ENCODE assay signal across 8 mouse cellular contexts in the genomic region with DNA sequence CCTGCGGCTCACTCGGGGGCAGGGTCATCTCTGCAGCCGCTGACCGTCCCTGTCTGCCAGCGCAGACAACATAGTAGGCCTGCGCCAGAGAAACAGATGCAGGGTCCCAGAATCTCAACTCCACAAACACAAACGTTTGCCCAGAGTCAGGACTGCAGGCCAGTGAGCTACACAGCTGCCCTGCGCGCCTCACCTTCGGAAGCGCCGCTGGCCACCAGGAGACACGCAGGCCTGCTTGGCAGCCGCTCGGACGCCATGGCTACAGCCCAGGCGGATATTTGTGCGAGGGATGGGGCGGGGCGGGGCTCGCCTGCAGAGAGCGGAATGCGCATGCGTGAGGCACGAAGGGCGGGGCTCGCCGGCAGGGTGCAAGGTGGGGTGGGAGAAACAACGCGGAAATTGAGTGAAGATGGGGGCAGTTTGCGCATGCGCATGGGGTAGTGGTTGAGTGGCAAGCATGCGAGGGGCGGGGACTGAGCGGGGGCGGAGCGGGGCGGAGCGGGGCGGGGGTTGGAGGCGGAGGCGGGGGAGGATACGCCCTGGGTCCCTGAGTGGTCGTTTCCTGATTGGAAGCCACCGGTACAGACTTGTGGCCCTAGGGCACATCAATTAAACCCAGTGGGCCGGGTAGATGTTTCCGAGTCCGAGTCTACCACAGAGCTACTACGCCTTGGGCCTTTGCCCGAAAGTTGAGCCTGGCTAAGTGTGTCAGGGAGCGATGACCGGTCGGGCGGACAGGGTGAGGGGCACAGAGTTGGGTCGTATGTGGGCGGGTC. TPM values are rescaled to one million over a fixed set of nuclear protein-coding genes. Genes with fewer than 3 reads are reported as not detected.
DNase-seq lines count a peak whose midpoint lies in the region; ATAC-seq and TF ChIP-seq lines count a peak whose summit lies in the region.

A gene (minus strand): TSS at position 328 of the 776 bp plus-strand sequence.

- WGBS in hindbrain, embryonic 10.5 days, result under 1% methylated on average over 56 of the region's 56 CpGs
- 1% methylated on average over 55 of the region's 56 CpGs for WGBS in lung, postnatal 0 days

- H3K27me3 ChIP-seq in hindbrain, embryonic 10.5 days (ENCODE audit: insufficient read depth, poor library complexity, severe bottlenecking), result no peaks in the 10 kb centered on the region
- no peaks in the 10 kb centered on the region for H3K27me3 ChIP-seq in lung, postnatal 0 days (replicated peaks; ENCODE audit: insufficient read depth, low read length)

- peak; percentile 75 for ATAC-seq in frontal cortex, adult (ENCODE audit: low TSS enrichment)
- ATAC-seq in lung, postnatal 0 days, result peak; percentile 95

- no peak for TF ChIP-seq EP300 in lung, postnatal 0 days (IDR thresholded peaks at IDR 0.05)

- H3K36me3 ChIP-seq in hindbrain, embryonic 10.5 days, result peaks cover 20% of the 10 kb centered on the region
- no peaks in the 10 kb centered on the region for H3K36me3 ChIP-seq in lung, postnatal 0 days (ENCODE audit: insufficient read depth, low read length)

- H3K4me2 ChIP-seq in lung, postnatal 0 days (replicated peaks; ENCODE audit: low read depth, low read length), result peak within 1 kb of the TSS; percentile 91

- H3K9ac ChIP-seq in lung, postnatal 0 days (replicated peaks; ENCODE audit: low read depth), result peak within 1 kb of the TSS; percentile 66

- no peaks in the 10 kb centered on the region for H3K9me3 ChIP-seq in hindbrain, embryonic 10.5 days
- no peaks in the 10 kb centered on the region for H3K9me3 ChIP-seq in lung, postnatal 0 days (ENCODE audit: low read length)

- peak; percentile 48 for TF ChIP-seq CTCF in lung, postnatal 0 days (IDR thresholded peaks at IDR 0.05)

- peak within 1 kb of the TSS; percentile 69 for H3K4me3 ChIP-seq in hindbrain, embryonic 10.5 days
- peak within 1 kb of the TSS; percentile 74 for H3K4me3 ChIP-seq in lung, postnatal 0 days (ENCODE audit: low read depth, low read length)

- peaks cover 28% of the 10 kb centered on the region for H3K4me1 ChIP-seq in hindbrain, embryonic 10.5 days (replicated peaks)
- H3K4me1 ChIP-seq in lung, postnatal 0 days (ENCODE audit: insufficient read depth, low read depth, low read length), result no peaks in the 10 kb centered on the region; the same call in 1 of the 2 replicates

- peak; percentile 80 for DNase-seq in MEL-GATA-1-ER (ENCODE audit: extremely low read depth, low read depth)
- DNase-seq in cerebellum, adult 8-10 months, result peak; percentile 99
- peak; percentile 100 for DNase-seq in hindbrain, embryonic 10.5 days (ENCODE audit: low spot score)
- peak; percentile 98 for DNase-seq in layer of hippocampus, adult 9-11 months
- peak; percentile 99 for DNase-seq in lung, postnatal 0 days (ENCODE audit: low spot score)
- DNase-seq in ovary, postnatal 14 days (ENCODE audit: low spot score), result peak; percentile 99
- peak; percentile 100 for DNase-seq in thymus, postnatal 14 days

- peak within 1 kb of the TSS; percentile 93 for H3K27ac ChIP-seq in hindbrain, embryonic 10.5 days
- peak within 1 kb of the TSS; percentile 73 for H3K27ac ChIP-seq in lung, postnatal 0 days (ENCODE audit: low read length)

RNA-seq across cellular contexts. Expression of the gene that starts here (rescaled TPM):
- polyA plus RNA-seq in hindbrain, embryonic 10.5 days (2016; fragmentation: Nextera tagmentation; extraction: Ambion mirVana), result 45.2 and 49.4 TPM in 2 replicates
- 49.8 and 52.3 TPM in 2 replicates for polyA plus RNA-seq in lung, postnatal 0 days (2015; fragmentation: Nextera tagmentation; extraction: Ambion mirVana)

Comparison
In these comparisons a context has a peak if more than half of its experiments do, and no peak if none do; other contexts are left out.
1. Peak in every context shown above with its lines: DNase-seq, ATAC-seq, H3K4me3 ChIP-seq and H3K27ac ChIP-seq.